Mouse (Mus musculus) gastrocnemius, adult 2 months (tissue): ENCODE measurements around the gene Ccdc175. TPM values are rescaled to one million over a fixed set of nuclear protein-coding genes. Genes with fewer than 3 reads are reported as not detected.
A peak's percentile ranks its signal among the peaks of the same experiment; 100 is the strongest.

Experiments
- DNase-seq: peaks from one replicate; pipeline ENCODE4 v3.0.0; 2022
- H3K27ac ChIP-seq: fragments of 200-600 bp; 2 replicates; pipeline ENCODE4 v1.8.1; 2022; ENCODE audit warnings: mild to moderate bottlenecking
- H3K4me3 ChIP-seq: fragments of 200-600 bp; 2 replicates; pipeline ENCODE4 v1.8.1; 2022; ENCODE audit warnings: mild to moderate bottlenecking, moderate library complexity
- CTCF ChIP-seq: fragments of 200-600 bp; IDR thresholded peaks from 2 replicates; pipeline ENCODE4 v1.8.1; 2022; ENCODE audit warnings: antibody characterized with exemption, mild to moderate bottlenecking, moderate library complexity
- intact Hi-C: fragments of 180-260 bp; cut with DNase I; formaldehyde crosslinking; loops from one replicate; pipeline ENCODE4 v1.15.1; 2025
- microRNA-seq: library from miRNA; unstranded; fragments of <30 nt; microRNA quantifications from one replicate; pipeline ENCODE4 v1.2.0, GENCODE M21; 2021
- total RNA-seq, 2 experiments: library from RNA; stranded (reverse); gene quantifications; 2 replicates each; pipeline ENCODE4 v1.2.3; 2021

Ccdc175 gene
- total RNA-seq, 2 experiments from 2014 or later, result not detected

DNA sequence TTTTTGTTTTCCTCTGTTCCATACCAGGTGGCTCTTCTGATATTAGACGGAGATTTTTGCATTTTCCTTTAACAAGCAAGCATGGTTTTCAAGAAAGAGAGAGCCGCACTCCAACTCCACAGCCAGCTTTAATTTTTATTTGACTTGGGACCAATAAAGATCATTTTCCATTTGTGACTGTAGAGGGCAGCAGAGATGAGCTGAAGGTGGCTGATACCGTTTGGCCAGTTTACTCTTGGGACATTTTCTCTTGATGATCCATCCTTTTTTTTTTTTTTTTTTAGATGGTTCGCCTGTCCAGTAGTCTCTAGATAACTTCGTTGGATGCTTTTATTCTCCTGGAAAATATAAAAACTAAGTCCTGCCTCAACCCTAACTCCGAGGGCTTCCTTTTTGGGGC is 131.5 kb downstream of the Ccdc175 start:
- intact Hi-C loops, result no loop called here
- Histone ChIP-seq H3K27ac (no peak overlapping the region), H3K4me3 (no peak overlapping the region)
- TF ChIP-seq CTCF, result peak; percentile 70
- DNase-seq, result no peak

DNA sequence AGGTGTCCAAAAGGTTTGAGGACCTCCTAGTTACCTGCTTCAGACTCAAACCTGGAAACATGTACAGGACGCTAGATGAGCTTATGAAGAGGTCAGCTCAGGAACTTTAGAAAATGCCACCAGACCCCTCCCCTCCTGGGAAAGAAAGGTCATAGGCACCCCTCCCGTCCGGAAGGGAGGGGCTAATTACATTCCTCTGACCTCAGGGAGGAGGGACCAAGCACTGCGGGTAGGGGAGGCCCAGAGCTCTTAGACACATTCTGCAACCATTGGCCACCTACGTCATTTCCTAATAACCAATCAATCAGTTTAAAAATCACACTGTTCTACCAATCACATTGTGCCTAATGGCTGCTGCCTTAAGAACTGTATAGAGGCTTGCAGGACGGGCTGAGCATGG is 132.3 kb downstream of the Ccdc175 start:
- no peak overlapping the region for H3K4me3 ChIP-seq
- no peak for TF ChIP-seq CTCF

More for the DNA sequence above, 132.3 kb downstream of the Ccdc175 start:
- intact Hi-C loops, result no loop called here
- no peak overlapping the region for H3K27ac ChIP-seq
- DNase-seq, result no peak

Small RNAs within 50 kb of the gene (microRNA-seq; reads per million reads assigned to microRNA genes)
- gene Gm24466, result not detected

Other genes with a start within 250 kb of the Ccdc175 start
- under 1 TPM; 0.13 to 0.14 TPM for gene Gpr135, start 113.9 kb downstream of the Ccdc175 start, total RNA-seq
- gene L3hypdh, start 99.6 kb downstream of the Ccdc175 start, total RNA-seq, result 1 to 10 TPM in 1 of 2 experiments, under 1 TPM in 1; 0.56 to 1.2 TPM
- gene Jkamp, start 99.4 kb downstream of the Ccdc175 start, total RNA-seq, result 10 to 100 TPM in 1 of 2 experiments, 1 to 10 TPM in 1; 9.5 to 10.3 TPM
- 1 to 10 TPM; 1.3 to 2.3 TPM for gene Rtn1, start 224.0 kb upstream of the Ccdc175 start, total RNA-seq